Mouse (Mus musculus): ENCODE measurements around the gene Catsperz.
"Not testable (repeated sequence)": the region's sequence is repeated elsewhere in the genome, so short reads cannot be mapped to it uniquely, and the experiment has no call there.

Gene Catsperz

GRCm38 (mm10) chr19:6924461-6925306 lies 496 bp downstream of the Catsperz start:
- peak; percentile 65 to 80 for DNase-seq (ENCODE audit: low spot score in 2 of 2)

GRCm38 (mm10) chr19:6922901-6923735 lies 2.1 kb downstream of the Catsperz start:
- no peak for DNase-seq (ENCODE audit: low spot score in 2 of 2)

- DNase-seq (ENCODE audit: low spot score in 2 of 2), result peak; percentile 100
Measured at GRCm38 (mm10) chr19:6921647-6922567, 3.3 kb downstream of the Catsperz start, which contains the start of gene Esrra. TSS of gene Esrra (minus strand) at chr19:6921813.

GRCm38 (mm10) chr19:6920741-6921636 lies 4.2 kb downstream of the Catsperz start:
- DNase-seq (ENCODE audit: low spot score in 2 of 2), result peak in 1 of 2 experiments; percentile 50

- no peak for DNase-seq (ENCODE audit: low spot score in 2 of 2)
Measured at GRCm38 (mm10) chr19:6919876-6920740, 5.1 kb downstream of the Catsperz start.

GRCm38 (mm10) chr19:6919431-6919830 lies 5.7 kb downstream of the Catsperz start:
- DNase-seq (ENCODE audit: low spot score in 2 of 2), result no peak

- DNase-seq (ENCODE audit: low spot score in 2 of 2), result no peak
Measured at GRCm38 (mm10) chr19:6918321-6918720, 6.9 kb downstream of the Catsperz start.

GRCm38 (mm10) chr19:6916496-6916895 lies 8.7 kb downstream of the Catsperz start:
- DNase-seq (ENCODE audit: low spot score in 2 of 2), result no peak

GRCm38 (mm10) chr19:6915276-6915675 lies 9.9 kb downstream of the Catsperz start:
- no peak for DNase-seq (ENCODE audit: low spot score in 2 of 2)

GRCm38 (mm10) chr19:6914540-6914939 lies 10.6 kb downstream of the Catsperz start:
- no peak for DNase-seq (ENCODE audit: low spot score in 2 of 2)

- DNase-seq (ENCODE audit: low spot score in 2 of 2), result no peak
Measured at GRCm38 (mm10) chr19:6913991-6914390, 11.2 kb downstream of the Catsperz start.

- DNase-seq (ENCODE audit: low spot score in 2 of 2), result no peak
Measured at GRCm38 (mm10) chr19:6913036-6913435, 12.1 kb downstream of the Catsperz start.

- DNase-seq (ENCODE audit: low spot score in 2 of 2), result no peak
Measured at GRCm38 (mm10) chr19:6912205-6912970, 12.8 kb downstream of the Catsperz start.

- DNase-seq (ENCODE audit: low spot score in 2 of 2), result no peak
Measured at GRCm38 (mm10) chr19:6911101-6912074, 13.8 kb downstream of the Catsperz start.

- not testable (repeated sequence) for DNase-seq (ENCODE audit: low spot score in 2 of 2)
Measured at GRCm38 (mm10) chr19:6910306-6910705, 14.9 kb downstream of the Catsperz start.

GRCm38 (mm10) chr19:6909507-6910289 lies 15.5 kb downstream of the Catsperz start, which contains the start of the genes Trmt112 and Prdx5:
TSS of gene Trmt112 (plus strand) at chr19:6909698.
TSS of gene Prdx5 (minus strand) at chr19:6910106.
- DNase-seq (ENCODE audit: low spot score in 2 of 2), result peak; percentile 88 to 90

All from natural killer cell, adult 2 months (primary cell).